Mouse (Mus musculus) gastrocnemius, postnatal 4 days (tissue): ENCODE measurements around the gene Selenov. TPM values are rescaled to one million over a fixed set of nuclear protein-coding genes. Genes with fewer than 3 reads are reported as not detected.

Experiments used
- total RNA-seq, 2 experiments: library from RNA; stranded (reverse); gene quantifications; 2 replicates each; pipeline ENCODE4 v1.2.3; 2021

Selenov gene
- total RNA-seq, 2 experiments from 2014 or later = not detected

Other genes with a start within 250 kb of the Selenov start
- gene Psmc4, start 241.1 kb downstream of the Selenov start, total RNA-seq = 100 to 1,000 TPM; 129 to 150 TPM
- under 1 TPM in 1 of 2 experiments, not detected in 1; 0.05 TPM for gene Fcgbp, start 219.9 kb downstream of the Selenov start, total RNA-seq
- not detected for gene 9530053A07Rik, start 161.7 kb downstream of the Selenov start, total RNA-seq
- 10 to 100 TPM; 61.2 to 64.8 TPM for gene Fbl, start 121.5 kb downstream of the Selenov start, total RNA-seq
- 100 to 1,000 TPM; 118 to 131 TPM for gene Dyrk1b, start 111.7 kb downstream of the Selenov start, total RNA-seq
- gene Eid2, start 23.3 kb downstream of the Selenov start, total RNA-seq = 10 to 100 TPM; 23.0 to 26.4 TPM
- gene Eid2b, start 13.4 kb downstream of the Selenov start, total RNA-seq = 10 to 100 TPM; 10.7 to 12.0 TPM
- not detected for gene Dll3, start 11.1 kb upstream of the Selenov start, total RNA-seq
- 10 to 100 TPM; 48.9 to 50.0 TPM for gene Timm50, start 20.9 kb upstream of the Selenov start, total RNA-seq
- 10 to 100 TPM; 76.6 to 78.9 TPM for gene Supt5, start 47.6 kb upstream of the Selenov start, total RNA-seq
- 1,000 to 10,000 TPM; 1,034 to 1,195 TPM for gene Rps16, start 59.5 kb upstream of the Selenov start, total RNA-seq
- 10 to 100 TPM; 41.9 to 42.8 TPM for gene Plekhg2, start 81.4 kb upstream of the Selenov start, total RNA-seq
- gene Zfp36, start 89.1 kb upstream of the Selenov start, total RNA-seq = 1 to 10 TPM; 8.5 to 9.9 TPM
- gene Med29, start 101.5 kb upstream of the Selenov start, total RNA-seq = 10 to 100 TPM; 23.7 to 25.1 TPM
- 10 to 100 TPM; 41.2 to 55.6 TPM for gene Paf1, start 101.8 kb upstream of the Selenov start, total RNA-seq
- gene Gmfg, start 146.3 kb upstream of the Selenov start, total RNA-seq = 10 to 100 TPM; 16.1 to 16.2 TPM
- gene Lrfn1, start 160.8 kb upstream of the Selenov start, total RNA-seq = 1 to 10 TPM; 3.3 to 3.6 TPM
- not detected for gene Ifnl2, start 219.3 kb upstream of the Selenov start, total RNA-seq
- not detected for gene Ifnl3, start 231.7 kb upstream of the Selenov start, total RNA-seq
- gene Sycn, start 249.7 kb upstream of the Selenov start, total RNA-seq = not detected